Mouse (Mus musculus) kidney, postnatal 0 days (tissue): ENCODE data around the gene Selenon. TPM values are rescaled to one million over a fixed set of nuclear protein-coding genes. Genes with fewer than 3 reads are reported as not detected.
"Not testable (repeated sequence)": the region's sequence is repeated elsewhere in the genome, so short reads cannot be mapped to it uniquely, and the experiment has no call there.

ENCODE experiments used
- ATAC-seq: fragments of 200-750 bp; cut with Nextera tagmentation; replicated peaks from 2 replicates; pipeline ENCODE4 v1.8.0; 2017; ENCODE audit warnings: low read depth, moderate number of reproducible peaks, moderate TSS enrichment, moderate library complexity; ENCODE audit not compliant: low FRiP score
- DNase-seq: peaks from one replicate; pipeline ENCODE4 v3.0.0-alpha.2; 2016; ENCODE audit warnings: low spot score
- H3K27ac ChIP-seq: fragments of 300-500 bp; sonication (generic); 2 replicates; pipeline ENCODE4 v1.5.1; 2014; ENCODE audit warnings: mild to moderate bottlenecking
- H3K27me3 ChIP-seq: fragments of 300-500 bp; sonication (generic); 2 replicates; pipeline ENCODE4 v1.6.1; 2014; ENCODE audit warnings: low read length, mixed read lengths; ENCODE audit not compliant: insufficient read depth
- H3K36me3 ChIP-seq: fragments of 300-500 bp; sonication (generic); 2 replicates; pipeline ENCODE4 v1.6.1; 2014; ENCODE audit warnings: low read length, mixed read lengths; ENCODE audit not compliant: insufficient read depth
- H3K4me1 ChIP-seq: fragments of 300-500 bp; sonication (generic); replicated peaks from 2 replicates; pipeline ENCODE4 v1.6.1; 2014; ENCODE audit warnings: antibody characterized with exemption, low read length, mixed read lengths; ENCODE audit not compliant: insufficient read depth
- H3K4me2 ChIP-seq: fragments of 300-500 bp; sonication (generic); 2 replicates; pipeline ENCODE4 v1.6.1; 2014; ENCODE audit warnings: mild to moderate bottlenecking, low read length, moderate library complexity, mixed read lengths
- H3K4me3 ChIP-seq: fragments of 300-500 bp; sonication (generic); replicated peaks from 2 replicates; pipeline ENCODE4 v1.5.1; 2014; ENCODE audit warnings: low read depth, low read length
- H3K9ac ChIP-seq: fragments of 300-500 bp; sonication (generic); 2 replicates; pipeline ENCODE4 v1.6.1; 2014; ENCODE audit warnings: low read depth, low read length
- H3K9me3 ChIP-seq: fragments of 300-500 bp; sonication (generic); replicated peaks from 2 replicates; pipeline ENCODE4 v1.6.1; 2016; ENCODE audit warnings: low read length, inconsistent platforms, mixed read lengths
- CTCF ChIP-seq: IDR thresholded peaks from 2 replicates; pipeline ENCODE4 v1.5.1; 2016; ENCODE audit warnings: antibody characterized with exemption, low read depth, mild to moderate bottlenecking, moderate library complexity
- WGBS: fragments of 180-500 bp; shearing (Covaris S2); extraction: QIAGEN DNeasy Blood & Tissue Kit; methylation state at CpG from one replicate; pipeline ENCODE4 v1.1.7; 2014; 5-methylcytosine and 5-hydroxymethylcytosine counted together
- polyA plus RNA-seq: library from polyadenylated mRNA; unstranded; fragments of >200 nt; fragmentation: Nextera tagmentation; extraction: Ambion mirVana; gene quantifications from 2 replicates; pipeline ENCODE4 v1.2.1, GENCODE M21; 2015

The Selenon gene
- polyA plus RNA-seq, 1 experiment from 2014 or later: 27.9 TPM

DNA sequence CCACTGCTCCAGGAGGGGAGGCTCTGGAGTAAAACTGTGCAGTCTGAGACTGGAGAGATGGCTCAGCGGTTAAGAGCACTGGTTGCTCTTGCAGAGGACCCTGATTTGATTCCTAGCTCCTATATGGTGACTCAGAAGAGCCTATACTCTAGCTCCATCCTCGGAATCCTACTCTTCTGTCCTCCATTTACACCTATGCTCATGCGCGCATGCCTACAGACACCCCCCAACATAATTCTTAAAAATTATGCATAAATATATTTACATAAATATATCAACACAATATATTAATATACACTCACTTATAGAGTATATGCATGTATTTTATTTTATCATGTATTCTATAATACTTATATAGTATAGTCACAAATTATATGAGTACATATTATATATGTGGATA is 41.6 kb downstream of the Selenon start:
- no peaks in the 10 kb centered on the region for H3K27me3 ChIP-seq
- DNase-seq: no peak
- WGBS: 76% methylated on average over 4 of the region's 4 CpGs
- no peaks in the 10 kb centered on the region for H3K9me3 ChIP-seq
- no peak overlapping the region for H3K27ac ChIP-seq
- peak; percentile 1; the same call in 1 of the 2 replicates for ATAC-seq
- no peak overlapping the region for H3K4me3 ChIP-seq
- H3K4me1 ChIP-seq: no peaks in the 10 kb centered on the region
- peak overlapping the region; percentile 77; the same call in 1 of the 2 replicates for H3K4me2 ChIP-seq
- no peaks in the 10 kb centered on the region for H3K36me3 ChIP-seq
- TF ChIP-seq CTCF: no peak
- no peak overlapping the region for H3K9ac ChIP-seq

GRCm38 (mm10) chr4:134506713-134507112 is 45.3 kb downstream of the Selenon start:
- 86% methylated on average over 19 of the region's 19 CpGs for WGBS
- H3K27me3 ChIP-seq: no peaks in the 10 kb centered on the region
- no peak for TF ChIP-seq CTCF
- no peak overlapping the region for H3K27ac ChIP-seq
- no peak overlapping the region for H3K4me3 ChIP-seq
- no peak for ATAC-seq
- no peak overlapping the region for H3K9ac ChIP-seq
- H3K4me2 ChIP-seq: no peak overlapping the region
- H3K4me1 ChIP-seq: no peaks in the 10 kb centered on the region
- H3K9me3 ChIP-seq: no peaks in the 10 kb centered on the region
- no peaks in the 10 kb centered on the region for H3K36me3 ChIP-seq
- DNase-seq: no peak

- no peak for TF ChIP-seq CTCF
- no peak overlapping the region for H3K4me3 ChIP-seq
- no peak overlapping the region for H3K4me2 ChIP-seq
- H3K4me1 ChIP-seq: no peaks in the 10 kb centered on the region
- no peaks in the 10 kb centered on the region for H3K27me3 ChIP-seq
- no peak for ATAC-seq
- H3K9me3 ChIP-seq: no peaks in the 10 kb centered on the region
- no peak overlapping the region for H3K9ac ChIP-seq
- no peak overlapping the region for H3K27ac ChIP-seq
- no peak for DNase-seq
- H3K36me3 ChIP-seq: no peaks in the 10 kb centered on the region
- 88% methylated on average over 4 of the region's 4 CpGs for WGBS
Measured at GRCm38 (mm10) chr4:134505966-134506594, 45.9 kb downstream of the Selenon start.

DNA sequence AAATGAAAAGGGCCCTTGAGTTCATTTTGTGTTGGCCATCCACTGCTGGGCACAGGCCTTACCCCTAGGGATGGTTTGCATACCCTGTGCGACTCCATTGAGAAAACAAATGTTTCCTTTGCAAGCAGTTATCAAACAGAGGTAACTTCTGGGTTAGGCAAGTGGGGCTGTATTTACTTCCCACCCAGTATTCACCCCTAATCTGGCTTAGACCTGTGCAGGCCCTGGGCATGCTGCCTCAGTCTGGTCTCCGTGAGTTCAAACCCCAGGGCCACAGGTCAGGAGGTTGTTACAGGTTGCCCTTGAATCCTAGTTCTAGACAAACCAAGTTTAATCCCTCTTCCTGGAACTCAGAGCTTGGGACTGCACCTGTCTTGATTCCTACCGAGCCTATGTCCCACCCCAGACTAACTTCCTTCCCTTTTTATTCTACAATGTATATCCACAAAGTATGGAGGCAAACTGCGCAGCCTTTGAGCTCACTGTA is 46.6 kb downstream of the Selenon start:
- ATAC-seq (no peak), DNase-seq (no peak)
- Histone ChIP-seq H3K27me3 (no peaks in the 10 kb centered on the region), H3K4me1 (no peaks in the 10 kb centered on the region), H3K4me3 (no peak overlapping the region), H3K27ac (no peak overlapping the region), H3K36me3 (no peaks in the 10 kb centered on the region), H3K4me2 (no peak overlapping the region), H3K9me3 (no peaks in the 10 kb centered on the region), H3K9ac (no peak overlapping the region)
- 83% methylated on average over 4 of the region's 4 CpGs for WGBS
- TF ChIP-seq CTCF: no peak

- no peak overlapping the region for H3K27ac ChIP-seq
- H3K4me3 ChIP-seq: no peak overlapping the region
- no peaks in the 10 kb centered on the region for H3K36me3 ChIP-seq
- no peaks in the 10 kb centered on the region for H3K4me1 ChIP-seq
- no peak for DNase-seq
- no peak overlapping the region for H3K9ac ChIP-seq
- no peaks in the 10 kb centered on the region for H3K9me3 ChIP-seq
- ATAC-seq: no peak
- WGBS: 84% methylated on average over 4 of the region's 4 CpGs
- H3K4me2 ChIP-seq: no peak overlapping the region
- H3K27me3 ChIP-seq: no peaks in the 10 kb centered on the region
- no peak for TF ChIP-seq CTCF
Measured at GRCm38 (mm10) chr4:134503686-134504357, 48.1 kb downstream of the Selenon start.

GRCm38 (mm10) chr4:134501095-134501494 is 50.9 kb downstream of the Selenon start:
- no peak for ATAC-seq
- DNase-seq: no peak
- Histone ChIP-seq H3K9me3 (no peaks in the 10 kb centered on the region), H3K4me1 (peaks cover 12% of the 10 kb centered on the region; the same call in 1 of the 2 replicates), H3K27me3 (no peaks in the 10 kb centered on the region), H3K4me2 (no peak overlapping the region), H3K27ac (no peak overlapping the region), H3K9ac (no peak overlapping the region), H3K4me3 (no peak overlapping the region), H3K36me3 (no peaks in the 10 kb centered on the region)
- no peak for TF ChIP-seq CTCF
- WGBS: 88% methylated on average over 6 of the region's 6 CpGs

GRCm38 (mm10) chr4:134498983-134499382 is 53.0 kb downstream of the Selenon start:
- WGBS: 90% methylated on average over 6 of the region's 6 CpGs
- H3K4me3 ChIP-seq: not testable (repeated sequence)

More at GRCm38 (mm10) chr4:134498983-134499382, 53.0 kb downstream of the Selenon start:
- not testable (repeated sequence) for H3K27me3 ChIP-seq, H3K4me2 ChIP-seq, H3K9ac ChIP-seq, H3K9me3 ChIP-seq, H3K27ac ChIP-seq, DNase-seq, ATAC-seq, H3K36me3 ChIP-seq
- H3K4me1 ChIP-seq: peaks cover 15% of the 10 kb centered on the region; the same call in 1 of the 2 replicates
